Mouse (Mus musculus) thymus, adult 18-20 months (tissue): ENCODE measurements around the gene Wwox.

Experiments
- DNase-seq, 2 experiments: peaks; one replicate each; pipeline ENCODE4 v3.0.0; 2022; ENCODE audit warnings: mixed read lengths in 2 of 2

Gene Wwox

GRCm38 (mm10) chr8:114548837-114549236 lies 109.4 kb downstream of the Wwox start:
- DNase-seq = no peak

- no peak for DNase-seq
Measured at GRCm38 (mm10) chr8:114550029-114550428, 110.6 kb downstream of the Wwox start.

DNA sequence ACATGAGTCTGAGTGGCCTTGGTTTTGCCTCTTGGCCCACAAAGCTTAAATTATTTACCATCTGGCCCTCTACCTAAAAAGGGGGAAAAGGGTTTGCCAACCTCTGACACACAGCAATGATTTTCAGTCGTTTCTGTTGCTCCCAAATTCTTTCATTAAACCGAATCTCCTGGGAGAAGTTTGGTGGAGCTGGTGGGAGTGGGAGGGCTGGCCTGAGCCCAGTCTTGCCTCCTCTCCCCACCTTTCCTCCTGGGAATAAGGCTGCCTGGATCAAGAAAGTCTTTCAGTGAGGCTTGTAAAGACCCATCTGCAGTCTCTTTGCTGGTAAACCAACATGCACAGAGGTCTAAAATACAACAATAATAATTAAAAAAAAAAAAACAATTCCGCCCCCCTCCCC lies 113.2 kb downstream of the Wwox start:
- DNase-seq = no peak

- DNase-seq = no peak
Measured at GRCm38 (mm10) chr8:114554966-114555365, 115.5 kb downstream of the Wwox start.

DNA sequence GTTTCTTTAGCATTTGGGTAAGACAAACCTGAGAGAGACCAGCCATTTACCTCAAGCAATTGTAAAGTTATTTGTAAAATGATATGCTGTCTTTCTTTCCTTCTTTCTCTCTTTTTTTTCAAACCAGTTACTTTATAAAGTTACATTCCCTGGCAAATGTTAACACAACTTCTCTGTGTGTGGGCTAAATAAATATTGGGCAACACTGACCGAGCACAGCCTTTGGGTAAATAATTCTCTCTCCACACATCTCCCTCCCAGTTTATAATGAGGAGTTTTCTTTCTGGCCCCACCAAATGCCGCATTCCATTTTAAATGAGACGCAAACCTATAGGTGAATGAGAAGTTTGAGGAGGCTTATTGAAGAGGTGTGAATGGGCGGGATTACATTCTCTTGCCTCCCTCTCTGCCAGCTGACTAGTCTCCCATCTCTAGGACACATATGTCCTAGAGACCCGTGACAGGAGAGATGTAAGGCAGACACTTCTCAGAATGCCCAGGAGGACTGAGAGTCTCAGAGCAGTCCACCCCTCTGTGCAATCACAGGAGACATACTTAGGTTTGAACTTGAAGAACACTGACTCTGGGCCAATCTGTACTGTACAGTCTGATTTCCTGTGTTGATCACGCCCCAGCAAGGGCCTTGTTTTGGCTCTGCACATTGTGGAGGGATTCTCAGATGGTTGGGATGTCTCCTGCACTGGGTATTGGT lies 116.2 kb downstream of the Wwox start:
- DNase-seq = no peak

DNA sequence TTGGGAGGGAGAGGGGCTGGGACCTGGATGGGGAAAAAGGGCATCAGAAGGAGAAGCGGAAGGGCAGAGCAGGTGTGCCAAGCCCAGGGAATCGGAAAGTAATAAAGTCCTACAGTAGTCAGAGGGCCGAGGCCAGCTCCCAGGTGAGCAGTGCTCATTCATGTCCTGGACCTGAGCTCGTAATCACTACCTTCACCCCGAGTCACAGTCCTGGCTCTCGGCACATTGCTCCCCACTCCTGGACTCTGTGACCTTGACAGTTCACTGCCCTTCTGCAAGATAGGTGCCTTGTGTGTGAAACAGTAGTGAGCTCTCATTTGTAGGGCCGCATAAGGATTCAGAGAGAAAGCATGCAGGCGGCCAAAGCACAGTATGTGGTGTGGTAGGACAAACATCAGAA lies 121.7 kb downstream of the Wwox start:
- DNase-seq = no peak

DNA sequence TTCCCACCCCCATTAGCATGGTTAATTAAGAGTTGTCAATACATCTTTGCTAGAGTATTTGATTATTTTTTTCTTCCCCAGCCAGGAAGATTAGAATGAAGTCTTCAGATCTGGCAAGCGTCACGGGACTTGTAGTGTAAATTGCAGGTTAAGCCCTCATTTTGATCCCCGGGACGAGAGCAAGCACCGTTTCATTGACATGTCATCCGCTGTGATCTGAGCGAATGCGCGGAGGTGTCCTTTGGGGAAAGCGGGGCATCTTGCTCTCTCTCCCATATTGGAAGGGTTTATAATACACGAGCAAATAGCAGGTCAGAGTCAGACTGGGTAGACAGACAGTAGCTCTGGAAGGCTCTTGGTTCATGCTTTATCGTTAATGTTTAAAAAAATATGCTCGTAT lies 123.0 kb downstream of the Wwox start:
- no peak for DNase-seq

- DNase-seq = no peak
Measured at GRCm38 (mm10) chr8:114563361-114563760, 123.9 kb downstream of the Wwox start.

GRCm38 (mm10) chr8:114564036-114564435 lies 124.6 kb downstream of the Wwox start:
- no peak for DNase-seq

DNA sequence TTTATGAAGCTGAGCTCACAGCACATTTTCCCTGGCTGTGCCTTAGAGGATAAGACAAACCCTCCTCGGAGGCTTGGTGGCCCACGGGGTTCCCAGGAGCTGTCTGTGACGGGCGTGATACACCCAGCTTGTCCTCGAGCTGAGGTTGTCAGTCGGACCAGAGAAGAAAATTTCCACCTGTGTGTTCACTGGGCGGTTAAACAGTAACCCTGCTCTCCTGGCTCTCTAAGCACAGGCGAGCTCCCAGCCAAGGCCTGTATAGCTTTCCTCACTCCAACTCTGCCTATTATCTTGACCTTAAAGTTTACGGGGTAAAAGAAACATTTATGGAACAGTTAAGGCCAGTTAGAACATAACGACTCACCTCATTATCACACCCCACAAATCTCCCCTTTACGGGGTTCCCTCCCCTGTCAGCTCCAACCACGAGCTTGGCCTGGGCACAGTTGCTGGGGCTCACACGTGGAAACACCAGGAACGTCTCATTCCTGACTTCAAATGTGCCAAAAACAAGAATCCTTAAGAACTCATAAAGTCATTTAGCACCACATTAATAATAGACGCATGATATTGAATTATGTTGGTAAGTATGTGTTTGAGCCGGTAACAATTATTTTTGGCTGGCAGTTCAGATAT lies 129.2 kb downstream of the Wwox start:
- DNase-seq = no peak

GRCm38 (mm10) chr8:114573014-114573746 lies 133.7 kb downstream of the Wwox start:
- DNase-seq = no peak

DNA sequence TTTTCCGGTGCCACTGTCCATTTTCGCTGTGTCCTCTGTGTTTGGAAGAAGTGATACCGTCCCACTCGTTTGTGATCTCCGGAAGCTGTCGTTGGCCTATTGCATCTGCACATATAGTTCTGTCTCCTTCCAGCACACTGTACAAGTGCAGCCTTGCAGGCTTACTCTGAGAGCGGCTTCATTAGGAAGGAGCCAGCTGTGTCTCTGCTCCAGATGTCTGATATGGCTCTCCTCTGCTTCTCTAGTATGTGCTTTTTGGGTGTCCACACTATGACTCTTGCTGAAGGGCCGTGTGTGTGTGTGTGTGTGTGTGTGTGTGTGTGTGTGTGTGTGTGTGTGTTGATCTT lies 134.3 kb downstream of the Wwox start:
- no peak for DNase-seq

DNA sequence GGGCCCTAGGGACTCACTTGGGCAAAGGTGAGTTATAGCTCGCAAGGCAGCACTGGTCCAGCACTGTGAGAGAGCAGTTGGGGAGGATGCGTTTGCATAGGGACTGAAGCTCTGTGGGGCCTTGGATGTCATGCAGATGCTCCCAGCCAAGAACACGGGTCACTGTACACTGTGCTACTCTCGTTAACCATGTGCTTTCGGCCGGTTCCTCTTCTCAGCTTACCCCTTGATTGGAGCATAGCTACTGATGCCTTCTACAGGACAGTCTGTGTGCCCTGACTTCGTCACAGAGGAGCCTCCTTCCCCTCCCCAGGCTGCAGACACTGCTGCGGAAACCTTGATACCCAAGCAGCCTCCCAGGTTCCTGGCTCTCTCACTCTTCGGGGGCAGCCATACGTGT lies 139.8 kb downstream of the Wwox start:
- DNase-seq = no peak

DNA sequence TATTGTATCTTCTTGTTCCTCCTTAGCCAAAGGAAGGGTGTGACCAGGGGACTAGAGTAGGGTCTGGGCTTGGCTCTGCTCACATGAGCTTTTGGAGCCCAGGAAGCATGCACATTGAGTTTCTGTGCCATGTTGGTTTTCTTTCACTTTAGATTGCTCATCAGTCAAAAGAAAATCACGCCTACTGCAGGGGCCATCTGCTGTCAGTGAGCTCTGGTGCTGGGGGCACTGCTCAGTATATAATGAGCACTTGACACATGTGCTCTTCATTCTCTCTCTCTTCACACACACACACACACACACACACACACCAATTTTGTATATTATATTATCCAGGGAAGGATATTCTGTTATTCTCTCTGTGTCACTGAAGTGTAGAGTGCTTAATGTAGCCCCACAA lies 141.2 kb downstream of the Wwox start:
- no peak for DNase-seq

DNA sequence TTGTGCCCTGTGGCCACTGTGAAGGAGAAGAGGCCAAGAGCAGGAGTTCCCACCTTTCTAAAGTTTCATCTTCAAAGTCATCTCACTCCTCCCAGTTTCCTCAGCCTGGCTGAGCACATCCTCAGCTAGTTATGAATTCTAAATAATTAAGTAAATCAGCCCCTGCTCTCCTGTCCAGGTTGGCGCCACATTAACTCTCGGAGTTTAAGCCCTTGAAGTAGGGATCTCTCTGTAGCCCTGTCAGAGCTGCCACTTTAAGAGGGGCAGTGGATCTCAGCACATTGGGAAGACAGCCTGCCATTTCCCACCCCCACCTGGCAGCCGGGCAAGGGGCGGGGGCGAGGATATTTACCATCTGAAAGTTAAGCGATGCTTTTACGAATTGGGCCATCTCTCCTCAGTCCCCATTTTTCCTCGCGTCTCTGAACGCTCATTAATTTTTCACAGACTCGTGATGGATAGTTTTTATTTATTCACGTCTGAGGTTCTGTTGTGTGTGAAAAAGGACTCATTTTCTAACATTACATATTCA lies 150.9 kb downstream of the Wwox start:
- no peak for DNase-seq

- DNase-seq = no peak
Measured at GRCm38 (mm10) chr8:114591296-114592280, 152.1 kb downstream of the Wwox start.

DNA sequence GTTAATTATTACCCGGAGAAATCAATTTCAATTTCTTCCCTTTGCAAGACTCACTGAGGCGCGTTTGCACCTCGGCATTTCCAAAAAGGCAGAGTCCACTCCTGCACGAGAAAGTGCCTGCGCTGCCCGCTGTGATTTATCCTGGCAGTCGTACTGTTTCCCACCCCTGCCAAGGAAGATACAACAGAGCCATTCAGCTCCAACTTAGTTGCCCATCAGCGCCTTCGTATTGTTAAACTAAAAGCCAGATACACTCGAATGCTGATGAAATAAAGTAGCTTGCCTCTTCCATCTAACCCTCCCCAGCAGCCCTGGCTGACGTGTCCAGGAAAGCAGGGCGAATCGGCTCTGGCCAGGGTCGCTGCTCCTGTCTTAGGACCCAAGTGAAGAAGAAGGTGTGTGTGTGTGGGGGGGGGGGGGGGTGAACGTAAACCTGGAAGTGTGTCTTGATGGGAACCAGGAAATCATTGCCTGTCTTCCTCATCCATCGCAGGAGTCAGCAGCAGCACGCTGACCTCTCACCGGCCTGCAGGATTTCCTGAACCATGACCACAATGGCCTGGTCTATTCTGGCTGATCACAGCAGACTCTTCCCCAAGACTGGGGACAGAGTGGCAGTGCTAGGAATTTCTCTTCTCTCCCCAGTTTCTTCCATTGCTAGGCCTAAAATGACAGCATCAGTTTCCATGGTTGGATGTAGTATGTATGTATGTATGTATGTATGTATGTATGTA lies 154.1 kb downstream of the Wwox start:
- no peak for DNase-seq

DNA sequence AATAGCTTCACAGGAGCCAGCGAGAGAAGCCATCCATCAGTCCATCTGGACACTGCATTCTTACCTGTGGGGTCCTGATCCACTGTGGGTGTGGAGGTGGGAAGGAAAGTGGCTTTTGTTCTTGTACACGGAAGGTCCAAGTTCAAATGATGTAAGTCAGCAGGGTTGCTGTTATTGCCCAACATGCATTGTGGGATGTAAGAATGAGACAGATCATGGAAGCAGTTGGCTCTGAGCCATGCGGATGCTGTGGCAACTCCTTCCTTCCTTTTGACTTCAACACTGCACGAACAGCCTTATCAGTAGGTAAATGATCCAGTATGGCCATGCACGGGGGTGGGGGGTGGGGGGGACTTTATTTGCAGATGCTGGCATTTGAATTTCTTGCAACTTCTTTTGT lies 155.4 kb downstream of the Wwox start:
- no peak for DNase-seq

- DNase-seq = no peak
Measured at GRCm38 (mm10) chr8:114599555-114599954, 160.1 kb downstream of the Wwox start.

DNA sequence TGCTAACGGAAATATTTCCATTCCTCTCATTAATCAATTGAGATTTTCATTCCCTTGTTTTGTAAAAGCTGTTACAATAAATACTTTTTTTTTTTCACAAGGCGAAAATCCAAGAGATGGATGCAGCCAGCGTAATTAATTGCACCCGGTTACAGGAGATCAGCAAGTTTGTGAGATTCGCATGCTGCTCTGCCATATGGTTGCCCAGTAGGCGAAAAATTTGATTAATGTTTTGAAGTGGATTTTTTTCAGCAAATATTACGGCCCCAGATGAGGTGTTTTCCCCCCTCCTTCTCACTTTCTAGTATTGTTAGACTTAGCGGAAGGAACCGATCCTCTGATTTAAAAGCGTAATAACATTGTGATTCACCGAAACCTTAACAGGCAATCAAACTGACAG lies 160.7 kb downstream of the Wwox start:
- no peak for DNase-seq

DNA sequence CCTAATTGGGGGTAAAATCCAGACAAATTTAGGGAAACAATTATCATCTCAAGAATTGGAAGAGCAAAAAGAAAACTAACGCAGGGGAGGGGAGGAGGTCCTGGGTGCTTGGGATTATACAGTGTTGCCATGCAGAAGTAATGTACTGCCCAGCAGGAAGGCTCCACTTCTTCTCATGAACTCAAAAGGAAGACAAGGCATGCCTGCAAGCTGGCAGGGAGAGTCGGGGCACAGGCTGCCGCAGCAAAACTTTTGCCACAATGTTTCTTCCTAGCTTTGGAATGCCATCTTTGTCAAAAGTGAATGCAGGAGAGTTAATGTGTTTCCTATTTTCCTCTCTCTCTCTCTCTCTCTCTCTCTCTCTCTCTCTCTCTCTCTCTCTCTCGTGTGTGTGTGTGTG lies 163.6 kb downstream of the Wwox start:
- DNase-seq = no peak

DNA sequence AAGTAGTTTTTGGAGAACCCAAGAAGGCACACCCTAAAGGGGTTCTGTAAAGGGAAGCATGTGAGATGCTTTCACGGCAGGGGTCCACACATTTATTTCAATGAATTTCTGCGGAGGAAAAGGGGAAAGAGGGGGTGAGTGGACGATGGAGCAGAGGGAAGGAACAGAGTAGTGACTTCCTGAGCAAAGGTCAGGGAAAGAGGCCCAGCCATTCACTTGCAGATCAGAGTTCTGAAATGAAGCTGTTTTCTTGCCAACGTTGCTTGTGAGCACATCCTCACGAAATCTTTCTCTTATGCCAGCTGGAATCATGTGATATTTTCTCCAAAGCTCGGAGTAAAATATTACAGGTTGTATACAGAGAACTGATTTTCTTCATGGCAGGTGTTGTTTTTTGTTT lies 164.1 kb downstream of the Wwox start:
- no peak for DNase-seq
